Mouse (Mus musculus) E14TG2a.4 (cell line): ENCODE results near the gene Cbx7.

Experiments
- CTCF ChIP-seq: conservative IDR thresholded peaks from 2 replicates; pipeline ENCODE4 v1.5.1; 2014; ENCODE audit warnings: low read length
- NANOG ChIP-seq: IDR thresholded peaks from 2 replicates; pipeline ENCODE4 v1.6.1; 2014; ENCODE audit warnings: borderline replicate concordance, low read length, mixed read lengths
- POU5F1 ChIP-seq: IDR thresholded peaks from 2 replicates; pipeline ENCODE4 v1.6.1; 2014; ENCODE audit warnings: low read length, borderline replicate concordance

DNA sequence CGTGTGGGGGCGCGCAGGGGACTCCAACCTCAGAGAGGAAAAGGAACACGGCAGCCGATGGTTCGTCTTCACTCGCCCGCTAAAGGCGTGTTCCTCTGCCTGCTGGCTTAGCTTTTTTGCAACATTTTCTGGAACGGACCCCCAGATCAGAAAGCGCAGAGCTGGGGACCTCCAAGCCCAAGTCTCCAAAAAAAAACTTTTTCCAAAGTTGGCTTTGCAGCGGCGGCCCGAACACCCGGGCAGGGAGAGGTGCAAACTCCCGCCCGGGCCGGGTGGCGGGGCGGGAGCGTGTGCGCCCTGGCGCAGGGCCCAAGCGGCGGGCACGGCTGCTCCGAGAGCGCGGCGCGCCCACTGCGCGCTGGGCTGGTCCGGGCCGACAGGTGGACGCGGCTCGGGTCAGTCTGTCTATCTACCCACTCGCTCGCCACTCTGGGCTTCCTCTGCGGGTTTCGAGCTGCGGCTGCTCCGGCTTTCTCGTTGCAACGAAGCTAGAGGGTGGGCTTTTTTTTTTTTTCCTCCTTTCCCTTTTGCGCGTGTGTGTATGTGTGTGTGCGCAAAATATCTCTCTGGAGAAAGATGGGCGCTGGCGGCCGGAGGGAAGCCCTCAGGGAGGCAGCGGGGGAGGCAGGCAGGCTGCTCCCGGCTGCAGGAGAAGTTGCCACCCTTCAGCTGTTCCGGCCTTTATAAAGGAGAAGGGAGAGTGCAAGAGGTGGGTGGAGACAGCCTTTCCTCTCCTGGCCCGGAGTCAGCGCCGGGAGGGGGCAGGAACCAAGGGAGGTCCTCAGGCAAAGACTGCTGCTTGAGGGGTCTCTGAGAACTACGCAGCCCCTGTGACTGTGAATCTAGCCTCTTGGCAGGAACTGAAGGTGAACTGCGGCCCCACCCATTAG is 43.6 kb upstream of the Cbx7 start, which contains the start of gene Pdgfb:
- TF ChIP-seq CTCF (no peak), POU5F1 (no peak), NANOG (no peak)
